Mouse (Mus musculus): ENCODE measurements around the gene Thada. TPM values are rescaled to one million over a fixed set of nuclear protein-coding genes. Genes with fewer than 3 reads are reported as not detected.

Gene Thada
- polyA plus RNA-seq, 1 experiment: 5.3 TPM

DNA sequence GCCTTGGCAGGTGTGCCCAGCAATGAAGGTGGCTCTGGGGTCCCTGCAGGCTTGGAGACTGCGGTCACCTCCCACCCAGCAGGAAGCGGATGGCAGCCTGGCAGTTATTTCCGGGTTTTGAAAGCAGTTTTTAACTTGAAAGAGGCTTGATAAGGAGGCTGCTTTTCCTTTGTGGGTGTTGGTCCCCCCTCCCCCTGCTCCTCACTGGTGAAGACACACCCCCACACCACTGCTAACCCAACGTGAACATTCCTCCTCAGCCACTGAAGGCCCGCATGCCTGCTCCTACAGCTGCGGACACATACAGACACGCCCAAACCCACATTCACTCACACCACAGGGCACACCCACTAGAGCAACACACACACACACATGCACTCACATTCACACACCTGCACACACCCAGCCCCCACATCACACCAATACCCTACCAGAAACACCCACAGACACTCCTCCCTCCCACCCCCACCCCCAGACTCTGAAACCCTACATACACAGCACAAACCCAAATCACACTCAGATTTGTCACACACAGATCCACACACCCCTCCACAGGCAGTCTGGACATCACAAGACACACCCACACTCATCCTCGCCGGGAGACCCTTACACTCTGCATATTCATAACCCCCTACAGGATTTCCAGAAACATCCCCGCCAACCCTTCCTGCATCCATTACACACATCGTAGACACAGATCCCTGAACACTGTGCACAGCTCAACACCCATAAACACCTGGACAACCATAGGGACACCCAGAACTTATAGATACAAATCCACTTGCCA lies 285.1 kb downstream of the Thada start:
- TF ChIP-seq POLR2A (IDR thresholded peaks at IDR 0.05; ENCODE audit: borderline replicate concordance, control insufficient read depth, low read depth, low read length): peak; percentile 62
- TF ChIP-seq CTCF (IDR thresholded peaks at IDR 0.05; ENCODE audit: control insufficient read depth, insufficient read depth, low read length): peak; percentile 13; the same call in 1 of the 2 replicates
- H3K4me1 ChIP-seq (ENCODE audit: control insufficient read depth, insufficient read depth, low read length): peaks cover 8% of the 10 kb centered on the region
- H3K27ac ChIP-seq (ENCODE audit: control insufficient read depth, insufficient read depth, low read depth, low read length, poor library complexity): peak overlapping the region; percentile 97
- WGBS: under 1% methylated on average over 11 of the region's 11 CpGs
- H3K4me3 ChIP-seq (replicated peaks; ENCODE audit: control insufficient read depth, low read depth, low read length): peak overlapping the region; percentile 78

DNA sequence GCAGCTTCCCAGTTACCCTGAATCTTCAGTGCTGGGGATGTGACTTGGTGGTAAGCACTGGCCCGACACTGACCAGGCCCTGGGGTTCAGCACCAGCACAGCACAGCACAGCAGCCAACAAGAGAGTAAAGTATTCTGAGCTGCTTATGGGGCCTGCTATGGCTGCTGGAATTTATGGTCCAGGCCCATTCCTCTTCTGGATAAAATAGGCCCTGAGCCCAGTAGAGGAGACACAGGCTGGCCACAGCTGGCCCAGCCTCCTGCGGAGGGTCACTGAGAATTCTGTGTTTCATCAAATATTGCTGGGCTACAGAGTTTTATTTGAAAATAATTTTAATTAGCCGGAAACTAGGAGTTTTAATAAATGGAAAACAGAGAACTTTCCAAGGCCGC lies 286.0 kb downstream of the Thada start:
- TF ChIP-seq POLR2A (IDR thresholded peaks at IDR 0.05; ENCODE audit: borderline replicate concordance, control insufficient read depth, low read depth, low read length): no peak
- TF ChIP-seq CTCF (IDR thresholded peaks at IDR 0.05; ENCODE audit: control insufficient read depth, insufficient read depth, low read length): no peak
- WGBS: 43% methylated on average over 4 of the region's 4 CpGs
- H3K4me3 ChIP-seq (replicated peaks; ENCODE audit: control insufficient read depth, low read depth, low read length): no peak overlapping the region
- peaks cover 8% of the 10 kb centered on the region for H3K4me1 ChIP-seq (ENCODE audit: control insufficient read depth, insufficient read depth, low read length)
- H3K27ac ChIP-seq (ENCODE audit: control insufficient read depth, insufficient read depth, low read depth, low read length, poor library complexity): peak overlapping the region; percentile 97

DNA sequence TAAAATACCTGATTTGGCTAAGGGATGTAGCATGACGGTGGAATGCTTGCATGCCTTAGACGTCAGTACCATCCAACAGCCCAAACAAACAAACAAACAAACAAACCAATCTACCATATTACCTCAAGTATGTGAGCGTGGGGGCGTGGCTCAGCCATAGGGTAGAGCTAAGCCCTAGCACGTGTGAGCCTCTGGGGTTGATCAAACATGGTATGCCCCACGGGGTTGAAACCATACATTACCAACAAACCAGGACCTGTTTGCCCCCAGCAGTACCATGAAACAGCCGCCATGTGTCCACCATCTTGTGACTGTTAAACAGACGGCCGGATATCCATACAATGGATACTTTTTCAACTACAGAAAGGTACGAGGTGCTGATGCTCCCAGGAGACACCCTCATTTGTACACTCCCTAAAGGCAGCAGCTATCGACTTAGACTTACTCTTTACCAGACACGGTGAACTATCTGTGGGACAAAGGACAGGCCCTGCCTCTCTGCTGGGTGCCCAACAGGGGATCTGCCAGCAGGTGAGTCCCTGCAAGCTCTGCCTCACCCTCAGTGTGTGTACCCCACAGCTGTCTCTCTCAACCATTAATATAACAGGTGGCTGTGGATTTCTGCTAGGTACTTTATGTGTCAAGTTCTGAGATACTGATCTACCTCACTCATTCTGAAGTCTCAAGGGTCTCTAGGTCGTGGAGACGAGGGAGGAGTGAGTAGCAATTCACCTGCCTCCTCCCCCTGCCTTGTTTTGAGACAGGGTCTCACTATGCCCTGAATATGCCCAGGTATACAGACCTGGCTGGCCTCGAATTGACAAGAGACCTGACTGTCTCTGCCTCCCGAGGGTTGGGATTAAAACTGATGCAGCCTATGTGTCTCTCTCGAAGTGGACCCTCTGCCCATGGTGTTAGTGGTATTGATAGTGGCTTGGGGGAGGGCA lies 286.7 kb downstream of the Thada start:
- H3K4me1 ChIP-seq (ENCODE audit: control insufficient read depth, insufficient read depth, low read length): peaks cover 8% of the 10 kb centered on the region
- TF ChIP-seq CTCF (IDR thresholded peaks at IDR 0.05; ENCODE audit: control insufficient read depth, insufficient read depth, low read length) (no peak), POLR2A (IDR thresholded peaks at IDR 0.05; ENCODE audit: borderline replicate concordance, control insufficient read depth, low read depth, low read length) (no peak)
- H3K4me3 ChIP-seq (replicated peaks; ENCODE audit: control insufficient read depth, low read depth, low read length): no peak overlapping the region
- peak overlapping the region; percentile 97 for H3K27ac ChIP-seq (ENCODE audit: control insufficient read depth, insufficient read depth, low read depth, low read length, poor library complexity)
- WGBS: 76% methylated on average over 17 of the region's 17 CpGs

DNA sequence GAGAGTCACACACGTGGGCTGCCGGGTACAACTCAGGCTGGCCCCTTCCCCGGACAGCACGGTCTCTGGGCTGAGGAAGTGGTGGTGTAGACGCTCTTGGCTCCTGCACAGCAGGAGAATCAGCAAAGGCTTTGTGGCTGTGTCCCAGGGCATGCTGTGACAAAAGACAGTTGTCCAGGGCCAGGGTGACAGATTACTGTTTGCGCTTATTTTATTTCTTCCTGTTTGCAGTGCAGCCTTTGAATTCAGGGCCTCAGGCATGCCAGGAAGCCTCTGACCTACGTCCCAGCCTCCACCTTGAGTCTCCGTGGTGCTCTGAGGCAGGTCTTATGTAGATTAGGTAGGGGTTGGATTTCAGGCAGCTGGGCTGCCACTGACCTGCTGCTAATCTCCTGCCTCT lies 288.5 kb downstream of the Thada start:
- Histone ChIP-seq H3K4me1 (ENCODE audit: control insufficient read depth, insufficient read depth, low read length) (peaks cover 8% of the 10 kb centered on the region), H3K27ac (ENCODE audit: control insufficient read depth, insufficient read depth, low read depth, low read length, poor library complexity) (peak overlapping the region; percentile 62), H3K4me3 (replicated peaks; ENCODE audit: control insufficient read depth, low read depth, low read length) (no peak overlapping the region)
- TF ChIP-seq CTCF (IDR thresholded peaks at IDR 0.05; ENCODE audit: control insufficient read depth, insufficient read depth, low read length) (no peak), POLR2A (IDR thresholded peaks at IDR 0.05; ENCODE audit: borderline replicate concordance, control insufficient read depth, low read depth, low read length) (no peak)
- WGBS: 6% methylated on average over 8 of the region's 8 CpGs

- Histone ChIP-seq H3K4me3 (replicated peaks; ENCODE audit: control insufficient read depth, low read depth, low read length) (no peak overlapping the region), H3K4me1 (ENCODE audit: control insufficient read depth, insufficient read depth, low read length) (peaks cover 8% of the 10 kb centered on the region), H3K27ac (ENCODE audit: control insufficient read depth, insufficient read depth, low read depth, low read length, poor library complexity) (no peak overlapping the region)
These were observed 289.6 kb downstream of the Thada start for GRCm38 (mm10) chr17:84176446-84176845.

DNA sequence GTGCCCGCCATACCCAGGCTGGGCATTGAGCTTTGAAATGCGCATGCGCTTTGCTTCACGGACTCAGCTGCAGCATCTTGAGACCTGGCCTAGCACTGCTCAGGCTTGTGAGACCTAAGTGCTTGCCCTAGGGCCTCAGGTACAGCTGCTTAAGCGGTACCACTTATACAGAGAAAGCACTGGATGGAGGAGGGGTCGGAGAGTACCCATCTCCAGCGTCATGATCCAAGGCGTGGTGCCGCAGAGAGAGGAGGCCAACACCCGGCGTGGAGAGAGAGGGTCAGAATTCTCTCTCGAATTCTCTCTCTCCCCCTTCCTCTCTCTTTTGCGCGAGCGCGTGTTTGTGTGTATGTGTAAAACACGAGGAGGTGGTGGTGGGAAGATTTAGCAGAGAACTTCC lies 290.8 kb downstream of the Thada start:
- H3K4me3 ChIP-seq (replicated peaks; ENCODE audit: control insufficient read depth, low read depth, low read length): no peak overlapping the region
- no peak for TF ChIP-seq CTCF (IDR thresholded peaks at IDR 0.05; ENCODE audit: control insufficient read depth, insufficient read depth, low read length)
- no peak for TF ChIP-seq POLR2A (IDR thresholded peaks at IDR 0.05; ENCODE audit: borderline replicate concordance, control insufficient read depth, low read depth, low read length)
- no peak overlapping the region for H3K27ac ChIP-seq (ENCODE audit: control insufficient read depth, insufficient read depth, low read depth, low read length, poor library complexity)
- H3K4me1 ChIP-seq (ENCODE audit: control insufficient read depth, insufficient read depth, low read length): peaks cover 8% of the 10 kb centered on the region
- 95% methylated on average over 17 of the region's 17 CpGs for WGBS

More at GRCm38 (mm10) chr17:84176446-84176845, 289.6 kb downstream of the Thada start:
- 71% methylated on average over 7 of the region's 7 CpGs for WGBS
- no peak for TF ChIP-seq POLR2A (IDR thresholded peaks at IDR 0.05; ENCODE audit: borderline replicate concordance, control insufficient read depth, low read depth, low read length)
- no peak for TF ChIP-seq CTCF (IDR thresholded peaks at IDR 0.05; ENCODE audit: control insufficient read depth, insufficient read depth, low read length)

- Histone ChIP-seq H3K27ac (ENCODE audit: control insufficient read depth, insufficient read depth, low read depth, low read length, poor library complexity) (peak overlapping the region; percentile 83), H3K4me3 (replicated peaks; ENCODE audit: control insufficient read depth, low read depth, low read length) (no peak overlapping the region), H3K4me1 (ENCODE audit: control insufficient read depth, insufficient read depth, low read length) (peaks cover 14% of the 10 kb centered on the region; the same call in 1 of the 2 replicates)
- 53% methylated on average over 4 of the region's 4 CpGs for WGBS
- TF ChIP-seq POLR2A (IDR thresholded peaks at IDR 0.05; ENCODE audit: borderline replicate concordance, control insufficient read depth, low read depth, low read length) (peak; percentile 27; the same call in 1 of the 2 replicates), CTCF (IDR thresholded peaks at IDR 0.05; ENCODE audit: control insufficient read depth, insufficient read depth, low read length) (no peak)
These were observed 298.6 kb downstream of the Thada start for GRCm38 (mm10) chr17:84167377-84167776.

Measured in bone marrow, adult 2 months (tissue).